8 mouse cellular contexts compared by ENCODE assay signal in genomic region chr7:27284865-27285697, GRCm38 (mm10). TPM values are rescaled to one million over a fixed set of nuclear protein-coding genes. Genes with fewer than 3 reads are reported as not detected.
DNase-seq lines count a peak whose midpoint lies in the region; ATAC-seq and TF ChIP-seq lines count a peak whose summit lies in the region.

No protein-coding gene starts in this region.

- DNase-seq in layer of hippocampus, adult 2 months (ENCODE audit: low spot score in 2 of 2): no peak
- no peak for DNase-seq in layer of hippocampus, adult 8-10 months (ENCODE audit: low spot score in 2 of 2)
- peak; percentile 65 for DNase-seq in embryo, embryonic 10.5 days (ENCODE audit: low spot score)
- DNase-seq in intestine, embryonic 14.5 days (ENCODE audit: low spot score): peak; percentile 64
- peak; percentile 76 for DNase-seq in lung, embryonic 14.5 days
- DNase-seq in right cerebral cortex, adult 2 months (ENCODE audit: low spot score in 2 of 2): no peak

- peak overlapping the region; percentile 37 for H3K4me2 ChIP-seq in intestine, embryonic 14.5 days (ENCODE audit: low read length)
- peak overlapping the region; percentile 50 for H3K4me2 ChIP-seq in lung, embryonic 14.5 days
- H3K4me2 ChIP-seq in neural tube, embryonic 14.5 days (ENCODE audit: low read depth, low read length): peak overlapping the region; percentile 16; the same call in 1 of the 2 replicates

- H3K27me3 ChIP-seq in intestine, embryonic 14.5 days (replicated peaks; ENCODE audit: control insufficient read depth, insufficient read depth, low read length): 0 out of 2 replicates have a peak, but pooled peaks cover 4% of the 10 kb centered on the region
- H3K27me3 ChIP-seq in lung, embryonic 14.5 days (ENCODE audit: insufficient read depth, low read length): no peaks in the 10 kb centered on the region
- H3K27me3 ChIP-seq in neural tube, embryonic 14.5 days (ENCODE audit: control insufficient read depth, insufficient read depth, low read length): no peaks in the 10 kb centered on the region

- H3K36me3 ChIP-seq in intestine, embryonic 14.5 days (ENCODE audit: control insufficient read depth, insufficient read depth, low read length): peaks cover 15% of the 10 kb centered on the region
- H3K36me3 ChIP-seq in lung, embryonic 14.5 days (ENCODE audit: insufficient read depth): peaks cover 27% of the 10 kb centered on the region
- peaks cover 23% of the 10 kb centered on the region for H3K36me3 ChIP-seq in neural tube, embryonic 14.5 days (ENCODE audit: control insufficient read depth, insufficient read depth, low read length)

- H3K9ac ChIP-seq in intestine, embryonic 14.5 days (ENCODE audit: low read length): peak overlapping the region; percentile 27; the same call in 1 of the 2 replicates
- peak overlapping the region; percentile 34; the same call in 1 of the 2 replicates for H3K9ac ChIP-seq in lung, embryonic 14.5 days
- 0 out of 2 replicates have a peak overlapping the region, but pooled peaks have one; percentile 21 for H3K9ac ChIP-seq in neural tube, embryonic 14.5 days (replicated peaks; ENCODE audit: low read depth, low read length)

- H3K4me3 ChIP-seq in layer of hippocampus, adult 2 months: no peak overlapping the region
- H3K4me3 ChIP-seq in intestine, embryonic 14.5 days (ENCODE audit: low read depth, low read length): 0 out of 2 replicates have a peak overlapping the region, but pooled peaks have one; percentile 6
- H3K4me3 ChIP-seq in lung, embryonic 14.5 days (ENCODE audit: low read depth, low read length): peak overlapping the region; percentile 14; the same call in 1 of the 2 replicates
- no peak overlapping the region for H3K4me3 ChIP-seq in neural tube, embryonic 14.5 days (ENCODE audit: low read depth, low read length)

- no peak overlapping the region for H3K27ac ChIP-seq in layer of hippocampus, adult 2 months
- 0 out of 2 replicates have a peak overlapping the region, but pooled peaks have one; percentile 22 for H3K27ac ChIP-seq in intestine, embryonic 14.5 days (ENCODE audit: low read depth)
- H3K27ac ChIP-seq in lung, embryonic 14.5 days (ENCODE audit: low read depth): peak overlapping the region; percentile 76; the same call in 1 of the 2 replicates
- no peak overlapping the region for H3K27ac ChIP-seq in neural tube, embryonic 14.5 days (ENCODE audit: low read depth, low read length)

- 2% methylated on average over 28 of the region's 28 CpGs for WGBS in intestine, embryonic 14.5 days
- under 1% methylated on average over 28 of the region's 28 CpGs for WGBS in lung, embryonic 14.5 days
- under 1% methylated on average over 28 of the region's 28 CpGs for WGBS in neural tube, embryonic 14.5 days

- peak; percentile 66 for TF ChIP-seq CTCF in layer of hippocampus, adult 2 months (conservative IDR thresholded peaks at IDR 0.05)
- TF ChIP-seq CTCF in lung, embryonic 14.5 days (IDR thresholded peaks at IDR 0.05; ENCODE audit: low read depth): peak; percentile 57

- peak; percentile 52 for ATAC-seq in granulocyte monocyte progenitor cell, adult 5-6 weeks (replicated peaks; ENCODE audit: poor library complexity, severe bottlenecking)
- peak; percentile 45 for ATAC-seq in intestine, embryonic 14.5 days (replicated peaks; ENCODE audit: low FRiP score, low TSS enrichment, low read depth)
- ATAC-seq in lung, embryonic 14.5 days (ENCODE audit: insufficient read depth): peak; percentile 75
- peak; percentile 47; the same call in 1 of the 2 replicates for ATAC-seq in neural tube, embryonic 14.5 days (ENCODE audit: low read depth)

- H3K9me3 ChIP-seq in intestine, embryonic 14.5 days (ENCODE audit: control insufficient read depth, low read length): no peaks in the 10 kb centered on the region
- H3K9me3 ChIP-seq in lung, embryonic 14.5 days (ENCODE audit: low read depth, low read length): no peaks in the 10 kb centered on the region; the same call in 1 of the 2 replicates
- H3K9me3 ChIP-seq in neural tube, embryonic 14.5 days (ENCODE audit: control insufficient read depth, low read length): no peaks in the 10 kb centered on the region

- peaks cover 11% of the 10 kb centered on the region for H3K4me1 ChIP-seq in intestine, embryonic 14.5 days (replicated peaks; ENCODE audit: control insufficient read depth, insufficient read depth, low read length)
- no peaks in the 10 kb centered on the region for H3K4me1 ChIP-seq in lung, embryonic 14.5 days (ENCODE audit: insufficient read depth)
- H3K4me1 ChIP-seq in neural tube, embryonic 14.5 days (ENCODE audit: control insufficient read depth, insufficient read depth, low read length): no peaks in the 10 kb centered on the region

RNA-seq across cellular contexts. Expression of gene Numbl, which starts 26.8 kb away (rescaled TPM):
- 100 to 1,000 TPM; 135 to 148 TPM for total RNA-seq in layer of hippocampus, adult 2 months (2021)
- 100 to 1,000 TPM; 110 to 133 (median 125) TPM for total RNA-seq in layer of hippocampus, adult 8-10 months (2022)
- total RNA-seq in granulocyte monocyte progenitor cell, adult 5-6 weeks (2014; fragmentation: Nextera tagmentation): 1.2 and 1.3 TPM in 2 replicates
- total RNA-seq in granulocyte monocyte progenitor cell, adult 5-6 weeks (2017): 0.69 and 1.1 TPM in 2 replicates
- 9.2 and 11.0 TPM in 2 replicates for polyA plus RNA-seq in intestine, embryonic 14.5 days (2014; fragmentation: Nextera tagmentation; extraction: Ambion mirVana)
- 15.2 and 16.2 TPM in 2 replicates for polyA plus RNA-seq in lung, embryonic 14.5 days (2014; fragmentation: Nextera tagmentation; extraction: Ambion mirVana)
- polyA plus RNA-seq in neural tube, embryonic 14.5 days (2014; fragmentation: Nextera tagmentation; extraction: Ambion mirVana): 22.6 and 27.9 TPM in 2 replicates

RNA-seq across cellular contexts. Expression of gene Coq8b, which starts 52.3 kb away (rescaled TPM):
- total RNA-seq in layer of hippocampus, adult 2 months (2021): 10 to 100 TPM; 36.1 to 37.9 TPM
- 10 to 100 TPM; 38.9 to 48.4 (median 42.6) TPM for total RNA-seq in layer of hippocampus, adult 8-10 months (2022)
- total RNA-seq in granulocyte monocyte progenitor cell, adult 5-6 weeks (2014; fragmentation: Nextera tagmentation): 13.3 and 15.9 TPM in 2 replicates
- 9.5 and 10.0 TPM in 2 replicates for total RNA-seq in granulocyte monocyte progenitor cell, adult 5-6 weeks (2017)
- 16.7 and 18.0 TPM in 2 replicates for polyA plus RNA-seq in intestine, embryonic 14.5 days (2014; fragmentation: Nextera tagmentation; extraction: Ambion mirVana)
- polyA plus RNA-seq in lung, embryonic 14.5 days (2014; fragmentation: Nextera tagmentation; extraction: Ambion mirVana): 12.8 and 13.7 TPM in 2 replicates
- 16.7 and 20.9 TPM in 2 replicates for polyA plus RNA-seq in neural tube, embryonic 14.5 days (2014; fragmentation: Nextera tagmentation; extraction: Ambion mirVana)

RNA-seq across cellular contexts. Expression of gene Ltbp4, which starts 52.4 kb away (rescaled TPM):
- total RNA-seq in layer of hippocampus, adult 2 months (2021): 10 to 100 TPM; 54.5 to 54.8 TPM
- 10 to 100 TPM; 48.5 to 59.4 (median 57.9) TPM for total RNA-seq in layer of hippocampus, adult 8-10 months (2022)
- total RNA-seq in granulocyte monocyte progenitor cell, adult 5-6 weeks (2014; fragmentation: Nextera tagmentation): not detected in 2 replicates
- total RNA-seq in granulocyte monocyte progenitor cell, adult 5-6 weeks (2017): not detected in 2 replicates
- polyA plus RNA-seq in intestine, embryonic 14.5 days (2014; fragmentation: Nextera tagmentation; extraction: Ambion mirVana): 97.9 and 110 TPM in 2 replicates
- 73.5 and 86.0 TPM in 2 replicates for polyA plus RNA-seq in lung, embryonic 14.5 days (2014; fragmentation: Nextera tagmentation; extraction: Ambion mirVana)
- 5.8 and 11.5 TPM in 2 replicates for polyA plus RNA-seq in neural tube, embryonic 14.5 days (2014; fragmentation: Nextera tagmentation; extraction: Ambion mirVana)

RNA-seq across cellular contexts. Expression of gene Itpkc, which starts 56.6 kb away (rescaled TPM):
- 1 to 10 TPM; 8.5 to 9.1 TPM for total RNA-seq in layer of hippocampus, adult 2 months (2021)
- total RNA-seq in layer of hippocampus, adult 8-10 months (2022): 10 to 100 TPM; 10.6 to 13.5 (median 12.4) TPM
- 2.1 and 7.7 TPM in 2 replicates for total RNA-seq in granulocyte monocyte progenitor cell, adult 5-6 weeks (2014; fragmentation: Nextera tagmentation)
- 1.8 and 2.2 TPM in 2 replicates for total RNA-seq in granulocyte monocyte progenitor cell, adult 5-6 weeks (2017)
- 8.9 and 9.3 TPM in 2 replicates for polyA plus RNA-seq in intestine, embryonic 14.5 days (2014; fragmentation: Nextera tagmentation; extraction: Ambion mirVana)
- polyA plus RNA-seq in lung, embryonic 14.5 days (2014; fragmentation: Nextera tagmentation; extraction: Ambion mirVana): 5.4 and 5.9 TPM in 2 replicates
- polyA plus RNA-seq in neural tube, embryonic 14.5 days (2014; fragmentation: Nextera tagmentation; extraction: Ambion mirVana): 6.6 and 7.2 TPM in 2 replicates

Comparison
In these comparisons a context has a peak if more than half of its experiments do, and no peak if none do; other contexts are left out.
1. DNase-seq: peak in embryo, embryonic 10.5 days (single experiment), intestine, embryonic 14.5 days (single experiment) and lung, embryonic 14.5 days (single experiment); none in layer of hippocampus, adult 2 months (0 of 2), layer of hippocampus, adult 8-10 months (0 of 2) and right cerebral cortex, adult 2 months (0 of 2).
2. H3K27ac ChIP-seq: peak in intestine, embryonic 14.5 days (single experiment) and lung, embryonic 14.5 days (single experiment); none in layer of hippocampus, adult 2 months (single experiment) and neural tube, embryonic 14.5 days (single experiment).
3. H3K4me3 ChIP-seq: peak in intestine, embryonic 14.5 days (single experiment) and lung, embryonic 14.5 days (single experiment); none in layer of hippocampus, adult 2 months (single experiment) and neural tube, embryonic 14.5 days (single experiment).
4. RNA of gene Numbl, which starts 26.8 kb away (total RNA-seq): 135 to 148 TPM in layer of hippocampus, adult 2 months and 110 to 133 TPM in layer of hippocampus, adult 8-10 months; 0.69 to 1.3 TPM in granulocyte monocyte progenitor cell, adult 5-6 weeks; every median in the first group is over 10 times any median in the second.
5. RNA of gene Ltbp4, which starts 52.4 kb away (total RNA-seq): 48.5 to 59.4 TPM in layer of hippocampus, adult 8-10 months and 54.5 to 54.8 TPM in layer of hippocampus, adult 2 months; not detected in granulocyte monocyte progenitor cell, adult 5-6 weeks; every median in the first group is over 10 times any median in the second.
6. Peak in every context shown above with its lines, with median percentiles within 50 percentile points of each other: ATAC-seq, H3K4me2 ChIP-seq and H3K9ac ChIP-seq.